Mouse (Mus musculus) kidney, adult 11 months (tissue): Measurements from ENCODE around the gene Sdsl.
A peak's percentile ranks its signal among the peaks of the same experiment; 100 is the strongest.

Experiments used
- DNase-seq: peaks from one replicate; pipeline ENCODE4 v3.0.0; 2022

Sdsl gene

GRCm38 (mm10) chr5:120493873-120494395, 21.3 kb upstream of the Sdsl start:
- DNase-seq, result no peak

GRCm38 (mm10) chr5:120493440-120493839, 20.8 kb upstream of the Sdsl start:
- no peak for DNase-seq

DNA sequence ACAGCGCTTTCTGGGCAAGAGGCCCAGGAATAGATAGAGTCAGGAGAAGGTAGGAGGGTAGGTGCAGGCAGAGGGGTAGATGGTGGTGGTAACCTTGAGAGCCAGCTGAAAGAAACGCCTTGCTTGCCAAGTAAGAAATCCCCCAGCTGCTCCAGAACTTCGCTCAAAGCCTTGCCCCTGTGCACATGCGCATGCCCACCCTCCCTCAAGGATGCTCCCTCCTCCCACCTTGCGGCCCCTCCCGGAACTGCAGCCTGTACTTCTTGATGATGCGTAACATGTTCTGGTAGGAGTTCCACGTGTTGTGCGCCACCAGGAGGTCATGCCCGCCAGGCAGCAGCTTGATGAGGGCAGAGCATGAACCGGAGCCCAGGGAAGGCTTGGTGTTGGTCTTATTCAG, 19.8 kb upstream of the Sdsl start:
- peak; percentile 45 for DNase-seq

- peak; percentile 78 for DNase-seq
These were observed 18.1 kb upstream of the Sdsl start for GRCm38 (mm10) chr5:120490679-120491192.

DNA sequence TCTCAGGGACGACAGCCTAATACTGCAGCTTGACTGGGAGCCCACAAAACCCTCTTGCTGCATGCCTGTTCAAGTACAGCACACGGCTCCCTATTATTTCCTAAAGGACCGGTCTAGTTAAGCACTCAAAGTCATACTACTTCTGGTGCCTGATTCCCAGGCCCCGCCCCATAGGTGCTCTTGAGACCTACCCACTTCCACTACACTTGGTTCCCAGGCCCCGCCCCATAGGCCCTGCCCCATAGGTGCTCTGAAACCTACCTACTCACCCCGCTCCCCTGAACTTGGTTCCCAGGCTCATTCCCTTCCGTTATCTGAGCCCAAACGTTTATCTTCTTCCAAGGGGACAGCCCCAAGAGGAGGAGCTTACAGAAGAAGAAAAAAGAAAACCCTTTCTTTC, 15.2 kb upstream of the Sdsl start:
- DNase-seq, result no peak

- no peak for DNase-seq
These were observed 10.8 kb upstream of the Sdsl start for GRCm38 (mm10) chr5:120483399-120483798.

GRCm38 (mm10) chr5:120481205-120481604, 8.6 kb upstream of the Sdsl start:
- DNase-seq, result no peak

GRCm38 (mm10) chr5:120479538-120479937, 6.9 kb upstream of the Sdsl start:
- DNase-seq, result no peak

DNA sequence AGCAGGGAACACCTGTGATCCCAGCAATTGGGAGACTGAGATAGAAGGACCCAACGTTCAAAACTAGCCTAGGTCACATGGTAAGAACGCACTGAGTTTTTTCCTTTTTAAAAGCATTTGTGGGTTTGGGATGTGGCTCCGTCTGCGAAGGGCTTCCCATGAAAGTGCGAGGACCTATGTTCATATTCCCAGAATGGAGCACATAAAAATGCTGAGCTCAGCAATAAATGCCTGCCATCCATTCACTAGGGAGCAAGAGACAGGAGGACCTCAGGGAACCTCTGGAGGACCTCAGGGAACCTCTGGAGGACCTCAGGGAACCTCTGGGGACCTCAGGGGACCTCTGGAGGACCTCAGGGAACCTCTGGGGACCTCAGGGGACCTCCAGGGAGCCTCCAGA, 5.4 kb upstream of the Sdsl start:
- no peak for DNase-seq

GRCm38 (mm10) chr5:120476296-120476695, 3.7 kb upstream of the Sdsl start, which contains the start of gene Sds:
Gene Sds, plus strand, starts transcription at chr5:120476526.
- DNase-seq, result no peak

GRCm38 (mm10) chr5:120475861-120476260, 3.3 kb upstream of the Sdsl start:
- DNase-seq, result no peak

DNA sequence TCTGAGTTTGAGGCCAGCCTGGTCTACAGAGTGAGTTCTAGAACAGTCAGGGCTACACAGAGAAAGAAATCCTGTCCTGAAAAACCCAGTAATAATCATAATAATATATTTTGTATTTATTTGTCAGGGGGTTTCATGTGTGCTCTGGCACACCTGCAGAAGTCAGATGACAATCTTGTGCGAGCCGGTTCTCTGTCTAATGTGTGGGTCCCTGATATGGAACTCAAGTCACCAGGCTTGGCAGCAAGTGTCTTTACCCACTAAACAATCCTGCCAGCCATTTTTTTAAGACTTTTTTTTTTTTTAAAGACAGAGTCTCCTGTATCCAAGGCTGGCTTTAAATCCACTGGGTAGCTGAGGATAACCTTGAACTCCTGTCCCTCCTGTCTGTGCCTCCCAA, 751 bp upstream of the Sdsl start:
- DNase-seq, result no peak

GRCm38 (mm10) chr5:120471538-120471937, 1.1 kb downstream of the Sdsl start:
- peak; percentile 38 for DNase-seq

DNA sequence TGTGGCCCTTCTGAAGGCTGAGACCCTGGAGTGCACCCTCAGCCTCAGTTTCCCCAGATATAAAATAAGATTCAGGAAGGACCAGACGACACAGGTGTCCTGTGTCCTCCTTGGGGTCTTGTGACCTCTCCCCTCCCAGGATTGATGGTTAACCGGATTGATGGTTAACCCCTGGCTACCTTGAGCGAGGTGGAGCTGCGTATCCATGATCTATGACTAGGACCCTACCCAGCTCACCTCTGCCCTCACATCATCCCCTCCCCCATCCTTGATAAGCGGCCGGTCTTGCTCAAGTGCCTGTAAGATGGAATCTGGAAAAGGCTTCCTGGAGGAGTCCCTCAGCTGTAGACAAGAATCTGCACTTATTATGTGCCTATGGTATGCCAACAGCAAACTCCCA, 3.8 kb downstream of the Sdsl start:
- DNase-seq, result no peak

DNA sequence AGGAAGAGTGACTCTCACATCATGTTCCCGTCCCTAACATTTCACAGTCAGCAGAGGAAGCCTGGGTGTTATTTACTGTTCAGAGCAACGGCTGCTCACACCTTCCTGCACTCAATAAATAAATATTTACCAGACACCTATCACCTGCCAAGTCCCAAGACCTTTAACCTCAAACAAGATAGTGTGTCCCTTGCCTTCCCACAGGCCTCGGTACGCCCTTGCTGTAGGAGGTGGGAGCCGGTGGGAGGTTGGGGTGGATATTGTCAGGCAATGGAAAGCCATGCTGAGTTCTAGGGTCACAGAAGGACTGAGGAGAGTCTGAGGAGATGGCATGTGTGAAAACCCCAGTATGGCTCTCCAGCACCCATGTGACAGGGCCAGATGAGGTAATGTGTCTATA, 4.3 kb downstream of the Sdsl start:
- no peak for DNase-seq

GRCm38 (mm10) chr5:120467026-120467425, 5.6 kb downstream of the Sdsl start:
- DNase-seq, result peak; percentile 65

- DNase-seq, result no peak
These were observed 6.8 kb downstream of the Sdsl start for GRCm38 (mm10) chr5:120465860-120466259.

DNA sequence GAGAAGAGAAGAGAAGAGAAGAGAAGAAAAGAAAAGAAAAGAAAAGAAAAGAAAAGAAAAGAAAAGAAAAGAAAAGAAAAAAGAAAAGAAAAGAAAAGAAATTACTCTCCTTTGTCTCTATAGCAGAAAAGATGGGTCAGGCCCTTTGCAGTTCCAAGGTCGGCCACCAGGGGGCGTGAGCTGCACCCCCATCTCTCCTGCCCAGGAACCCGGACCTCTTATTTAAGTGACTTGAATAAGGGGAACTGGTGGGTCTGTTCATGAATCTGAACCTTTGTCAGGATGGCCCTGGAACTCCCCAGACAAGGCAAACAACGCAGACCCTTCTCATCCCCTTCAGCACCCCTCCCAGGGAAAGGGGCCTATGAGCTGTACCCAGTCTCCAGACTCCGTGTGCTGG, 7.5 kb downstream of the Sdsl start:
- no peak for DNase-seq

DNA sequence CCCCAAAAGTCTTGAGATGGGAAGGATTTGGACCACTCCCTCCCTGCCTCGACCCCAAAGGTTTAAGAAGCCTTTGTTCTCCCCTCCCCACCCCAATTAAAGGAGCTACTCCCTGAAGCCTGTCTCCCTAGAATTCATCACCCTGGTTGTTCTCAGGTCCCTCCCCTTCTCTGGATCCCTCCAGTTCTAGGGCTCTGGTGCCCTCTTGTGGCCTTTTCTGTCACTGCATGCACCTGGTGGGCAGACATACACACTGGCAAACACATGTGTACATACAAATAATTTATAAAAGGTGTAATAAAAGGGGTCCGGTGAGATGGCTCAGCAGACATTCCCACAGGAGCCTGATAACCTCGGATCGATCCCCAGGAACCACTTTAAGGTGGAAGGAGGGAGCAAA, 8.3 kb downstream of the Sdsl start:
- DNase-seq, result no peak

- DNase-seq, result no peak
These were observed 10.7 kb downstream of the Sdsl start for GRCm38 (mm10) chr5:120461902-120462301.

GRCm38 (mm10) chr5:120459133-120459532, 13.5 kb downstream of the Sdsl start:
- no peak for DNase-seq

DNA sequence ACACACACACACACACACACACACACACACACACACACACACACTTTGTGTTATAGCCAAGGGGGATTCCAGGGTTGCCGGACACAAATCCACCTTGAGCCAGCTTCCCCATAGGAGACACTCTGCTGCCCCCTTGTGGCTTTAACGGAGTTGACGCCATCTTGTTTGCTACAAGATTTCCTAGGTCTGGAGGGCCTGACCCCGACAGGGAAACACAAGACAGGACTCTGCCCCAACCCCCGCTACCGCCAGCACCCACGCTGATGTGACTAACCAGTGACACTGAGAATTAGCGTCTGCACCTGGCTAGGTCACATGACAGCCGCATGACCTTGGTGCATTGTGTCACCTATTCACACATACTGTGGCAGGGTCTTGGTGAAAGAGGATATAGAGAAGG, 15.0 kb downstream of the Sdsl start:
- DNase-seq, result peak; percentile 49

DNA sequence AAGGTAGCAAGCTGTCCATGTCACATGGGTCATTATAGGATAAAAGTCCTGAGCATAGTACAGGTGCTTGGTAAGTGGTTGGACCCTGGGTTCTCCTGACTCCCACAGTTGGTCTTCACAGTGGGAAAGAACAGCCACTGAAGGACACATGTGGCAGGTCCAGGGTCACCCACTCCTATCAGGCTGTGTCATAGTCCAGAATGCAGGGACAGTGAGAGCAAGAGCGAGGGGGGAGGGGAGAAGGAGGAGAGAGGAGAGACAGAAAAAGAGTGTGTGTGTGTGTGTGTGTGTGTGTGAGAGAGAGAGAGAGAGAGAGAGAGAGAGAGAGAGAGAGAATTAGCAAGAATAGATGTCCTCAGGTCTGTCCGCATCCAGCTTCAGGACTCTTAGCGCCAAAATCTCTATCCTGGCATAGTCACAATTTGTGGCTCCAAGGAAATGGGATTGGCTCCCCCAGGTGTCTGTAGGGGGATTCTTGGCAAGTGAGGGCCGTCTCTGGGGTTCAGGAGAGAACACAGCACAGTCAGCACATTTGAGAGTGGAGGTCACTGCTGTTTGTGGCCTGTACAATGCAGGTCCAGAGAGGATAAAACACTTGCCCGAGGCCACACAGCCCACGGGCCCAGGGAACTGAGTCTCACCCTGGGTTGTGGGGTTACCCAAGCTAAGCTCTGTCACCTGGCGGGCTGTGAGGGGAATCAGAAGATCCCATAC, 15.6 kb downstream of the Sdsl start:
- DNase-seq, result no peak

DNA sequence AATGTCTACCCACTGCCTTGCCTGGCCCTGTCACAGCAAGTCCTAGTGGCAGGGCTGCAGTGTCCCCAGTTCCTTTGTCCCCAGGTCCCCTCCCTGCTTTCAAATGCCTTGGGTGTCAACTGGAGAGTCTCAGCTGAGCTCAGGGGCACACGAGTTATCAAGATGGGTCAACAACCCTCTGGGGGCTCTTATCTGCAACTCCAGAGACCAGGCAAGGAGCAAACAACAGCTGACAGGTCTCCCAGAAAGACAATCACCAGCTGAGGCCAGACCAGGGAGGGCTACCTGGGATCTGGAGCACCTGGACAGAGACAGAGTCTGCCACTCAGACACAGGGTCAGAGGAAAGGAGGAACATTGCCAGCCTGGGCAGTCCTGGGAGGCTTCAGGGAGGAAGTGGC, 16.4 kb downstream of the Sdsl start:
- no peak for DNase-seq
